In the genomic region with DNA sequence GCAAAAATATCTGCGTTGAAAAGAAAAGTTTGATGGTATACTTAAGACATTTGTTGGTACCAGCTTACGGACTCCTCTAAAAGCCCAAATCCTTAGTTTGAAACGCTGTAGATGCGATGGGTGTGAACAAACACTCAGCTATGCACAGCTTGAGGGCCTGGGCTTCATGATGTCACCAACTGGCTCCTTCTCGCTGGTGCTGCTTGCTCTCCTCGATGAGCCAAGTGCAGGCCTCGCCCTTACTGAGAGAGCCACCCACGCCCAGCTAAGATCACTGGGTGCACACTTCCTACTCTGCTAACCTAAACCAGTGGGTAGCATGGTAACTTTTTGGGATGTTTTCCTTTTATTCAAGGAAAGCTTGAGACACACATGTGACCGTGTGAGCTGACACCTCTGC, we compare ENCODE assay signal across 29 mouse cellular contexts. TPM values are rescaled to one million over a fixed set of nuclear protein-coding genes. Genes with fewer than 3 reads are reported as not detected.
DNase-seq lines count a peak whose midpoint lies in the region; ATAC-seq and TF ChIP-seq lines count a peak whose summit lies in the region.
"Had no signal": no experiment of that assay in that cellular context is flagged by ENCODE, and none has a peak within 500 bp of the region (broad histone marks: within the 10 kb centered on the region; RNA-seq: fewer than 3 reads in every experiment).

No protein-coding gene starts in this region.

- no peak for ATAC-seq in heart, embryonic 12.5 days (ENCODE audit: insufficient number of reproducible peaks, low FRiP score)
- peak; percentile 51; the same call in 1 of the 2 replicates for ATAC-seq in stomach, postnatal 0 days (ENCODE audit: low FRiP score, low TSS enrichment)
- ATAC-seq: forebrain, embryonic 16.5 days; intestine, postnatal 0 days; midbrain, embryonic 16.5 days; Patski had no signal

- DNase-seq in gastrocnemius, adult 2 months: peak; percentile 59
- no peak for DNase-seq in gastrocnemius, postnatal 10 days
- DNase-seq in heart, postnatal 14 days: peak; percentile 22 to 31
- DNase-seq in brain, adult 2 months (ENCODE audit: low read depth, low spot score): peak; percentile 56
- DNase-seq in stomach, postnatal 0 days (ENCODE audit: low spot score): no peak
- no peak for DNase-seq in natural killer cell, adult 2 months (ENCODE audit: low spot score in 2 of 2)
- DNase-seq: adrenal gland, postnatal 10 days; cerebellum, adult 11-12 months; cerebellum, adult 9-11 months; kidney, adult 9 months; kidney, postnatal 10 days; lung, embryonic 14.5 days; thymus, postnatal 14 days had no signal

- TF ChIP-seq CTCF in gastrocnemius, adult 2 months (IDR thresholded peaks at IDR 0.05): no peak
- no peak for TF ChIP-seq CTCF in stomach, postnatal 0 days (IDR thresholded peaks at IDR 0.05; ENCODE audit: low read depth)

- H3K4me3 ChIP-seq in gastrocnemius, adult 2 months: no peak overlapping the region
- no peak overlapping the region for H3K4me3 ChIP-seq in heart, embryonic 12.5 days
- H3K4me3 ChIP-seq in stomach, postnatal 0 days (ENCODE audit: low read depth, low read length): no peak overlapping the region
- H3K4me3 ChIP-seq: embryonic facial prominence, embryonic 13.5 days; heart, embryonic 15.5 days; left cerebral cortex, adult 2 months; limb, embryonic 12.5 days; liver, embryonic 15.5 days; neural tube, embryonic 12.5 days had no signal

- H3K27me3 ChIP-seq in heart, embryonic 12.5 days (replicated peaks): no peaks in the 10 kb centered on the region
- no peaks in the 10 kb centered on the region for H3K27me3 ChIP-seq in stomach, postnatal 0 days (ENCODE audit: control insufficient read depth, insufficient read depth, low read length)
- H3K27me3 ChIP-seq: embryonic facial prominence, embryonic 13.5 days; heart, embryonic 15.5 days; limb, embryonic 12.5 days; liver, embryonic 15.5 days; neural tube, embryonic 12.5 days; Patski had no signal

- intact Hi-C loops in gastrocnemius, adult 2 months (cut with DNase I): no loop called here
- intact Hi-C loops in heart, postnatal 14 days (cut with DNase I): no loop called here

- no peak for TF ChIP-seq EP300 in stomach, postnatal 0 days (optimal IDR thresholded peaks at IDR 0.05)

- 90% methylated on average over 9 of the region's 9 CpGs for WGBS in heart, embryonic 12.5 days
- 76% methylated on average over 9 of the region's 9 CpGs for WGBS in stomach, postnatal 0 days

- H3K4me1 ChIP-seq in heart, embryonic 12.5 days (replicated peaks): no peaks in the 10 kb centered on the region
- H3K4me1 ChIP-seq in stomach, postnatal 0 days (replicated peaks; ENCODE audit: control insufficient read depth, insufficient read depth): no peaks in the 10 kb centered on the region
- H3K4me1 ChIP-seq: embryonic facial prominence, embryonic 13.5 days; limb, embryonic 12.5 days; liver, embryonic 15.5 days; neural tube, embryonic 12.5 days had no signal

- H3K4me2 ChIP-seq in heart, embryonic 12.5 days: no peak overlapping the region
- H3K4me2 ChIP-seq in stomach, postnatal 0 days (replicated peaks; ENCODE audit: low read depth): no peak overlapping the region
- H3K4me2 ChIP-seq: embryonic facial prominence, embryonic 13.5 days; heart, embryonic 15.5 days; hindbrain, embryonic 14.5 days; limb, embryonic 12.5 days; liver, embryonic 15.5 days; lung, embryonic 14.5 days; midbrain, embryonic 11.5 days; neural tube, embryonic 12.5 days had no signal

- no peak overlapping the region for H3K9ac ChIP-seq in heart, embryonic 12.5 days
- no peak overlapping the region for H3K9ac ChIP-seq in stomach, postnatal 0 days (ENCODE audit: low read length)
- H3K9ac ChIP-seq: embryonic facial prominence, embryonic 13.5 days; heart, embryonic 15.5 days; hindbrain, embryonic 14.5 days; limb, embryonic 12.5 days; liver, embryonic 15.5 days; lung, embryonic 14.5 days; neural tube, embryonic 12.5 days had no signal

- H3K36me3 ChIP-seq in heart, embryonic 12.5 days: peaks cover 87% of the 10 kb centered on the region
- peaks cover 29% of the 10 kb centered on the region for H3K36me3 ChIP-seq in stomach, postnatal 0 days (ENCODE audit: control insufficient read depth, insufficient read depth, low read length)

- no peak overlapping the region for H3K27ac ChIP-seq in gastrocnemius, adult 2 months
- H3K27ac ChIP-seq in heart, embryonic 12.5 days (ENCODE audit: poor library complexity, severe bottlenecking): no peak overlapping the region
- no peak overlapping the region for H3K27ac ChIP-seq in stomach, postnatal 0 days (replicated peaks)
- H3K27ac ChIP-seq: embryonic facial prominence, embryonic 13.5 days; heart, embryonic 15.5 days; hindbrain, embryonic 14.5 days; left cerebral cortex, adult 2 months; limb, embryonic 12.5 days; liver, embryonic 15.5 days; neural tube, embryonic 12.5 days had no signal

- H3K9me3 ChIP-seq in heart, embryonic 12.5 days (replicated peaks): no peaks in the 10 kb centered on the region
- H3K9me3 ChIP-seq in stomach, postnatal 0 days (ENCODE audit: control insufficient read depth, low read length): no peaks in the 10 kb centered on the region
- H3K9me3 ChIP-seq: embryonic facial prominence, embryonic 13.5 days; heart, embryonic 15.5 days; limb, embryonic 12.5 days; liver, embryonic 15.5 days; neural tube, embryonic 12.5 days had no signal

RNA-seq across cellular contexts. Expression of a gene that starts 35.0 kb away (rescaled TPM):
- total RNA-seq in gastrocnemius, adult 2 months (2021): 10 to 100 TPM; 10.4 to 10.6 TPM
- total RNA-seq in gastrocnemius, postnatal 10 days (2021): 10 to 100 TPM; 12.8 to 12.9 TPM
- total RNA-seq in heart, postnatal 14 days (2021): 10 to 100 TPM; 13.8 to 15.1 TPM
- 18.8 and 21.0 TPM in 2 replicates for polyA plus RNA-seq in heart, embryonic 12.5 days (2016; fragmentation: Nextera tagmentation; extraction: Ambion mirVana)
- 37.3 and 38.8 TPM in 2 replicates for polyA plus RNA-seq in stomach, postnatal 0 days (2015; fragmentation: Nextera tagmentation; extraction: Ambion mirVana)
- total RNA-seq: MEL had no signal

RNA-seq across cellular contexts. Expression of a gene that starts 56.3 kb away (rescaled TPM):
- under 1 TPM; 0.20 to 0.84 TPM for total RNA-seq in gastrocnemius, adult 2 months (2021)
- 1 to 10 TPM; 3.3 to 4.6 TPM for total RNA-seq in gastrocnemius, postnatal 10 days (2021)
- total RNA-seq in heart, postnatal 14 days (2021): 1 to 10 TPM; 3.3 to 3.5 TPM
- 28.3 and 30.7 TPM in 2 replicates for polyA plus RNA-seq in heart, embryonic 12.5 days (2016; fragmentation: Nextera tagmentation; extraction: Ambion mirVana)
- polyA plus RNA-seq in stomach, postnatal 0 days (2015; fragmentation: Nextera tagmentation; extraction: Ambion mirVana): 5.7 and 6.9 TPM in 2 replicates
- total RNA-seq: liver, adult 2 months; megakaryocyte, adult 5-6 weeks; MEL had no signal
- polyA plus RNA-seq: Patski had no signal

Comparison
In these comparisons a context has a peak if more than half of its experiments do, and no peak if none do; other contexts are left out.
1. DNase-seq: peak in gastrocnemius, adult 2 months (single experiment), heart, postnatal 14 days (2 of 2) and brain, adult 2 months (single experiment); none in gastrocnemius, postnatal 10 days (single experiment), stomach, postnatal 0 days (single experiment) and natural killer cell, adult 2 months (0 of 2).